Mouse (Mus musculus) adrenal gland, postnatal 14 days (tissue): Measurements from ENCODE around the gene Lonp2. TPM values are rescaled to one million over a fixed set of nuclear protein-coding genes. Genes with fewer than 3 reads are reported as not detected.

Source experiments
- DNase-seq: peaks from one replicate; pipeline ENCODE4 v3.0.0; 2021; ENCODE audit warnings: mixed read lengths
- total RNA-seq: library from RNA; stranded (reverse); gene quantifications from 2 replicates; pipeline ENCODE4 v1.2.3, GENCODE M21; 2021

Lonp2 gene
- total RNA-seq, 1 experiment from 2014 or later, result 136 TPM

GRCm38 (mm10) chr8:86623551-86623910, 312 bp upstream of the Lonp2 start:
- no peak for DNase-seq

GRCm38 (mm10) chr8:86624915-86625314, 1.1 kb downstream of the Lonp2 start:
- DNase-seq, result no peak

GRCm38 (mm10) chr8:86630212-86630611, 6.4 kb downstream of the Lonp2 start:
- DNase-seq, result no peak

GRCm38 (mm10) chr8:86631395-86631794, 7.6 kb downstream of the Lonp2 start:
- DNase-seq, result no peak

GRCm38 (mm10) chr8:86637826-86638225, 14.0 kb downstream of the Lonp2 start:
- DNase-seq, result no peak

- no peak for DNase-seq
Observed at GRCm38 (mm10) chr8:86638981-86639380, 15.1 kb downstream of the Lonp2 start.

GRCm38 (mm10) chr8:86642682-86643081, 18.8 kb downstream of the Lonp2 start:
- DNase-seq, result no peak

- no peak for DNase-seq
Observed at GRCm38 (mm10) chr8:86644661-86645060, 20.8 kb downstream of the Lonp2 start.

GRCm38 (mm10) chr8:86647771-86648170, 23.9 kb downstream of the Lonp2 start:
- no peak for DNase-seq

- DNase-seq, result no peak
Observed at GRCm38 (mm10) chr8:86651416-86651815, 27.6 kb downstream of the Lonp2 start.

GRCm38 (mm10) chr8:86652546-86652945, 28.7 kb downstream of the Lonp2 start:
- DNase-seq, result no peak

- DNase-seq, result no peak
Observed at GRCm38 (mm10) chr8:86654578-86654977, 30.7 kb downstream of the Lonp2 start.

GRCm38 (mm10) chr8:86668750-86669149, 44.9 kb downstream of the Lonp2 start:
- DNase-seq, result peak; percentile 24

GRCm38 (mm10) chr8:86669259-86669658, 45.4 kb downstream of the Lonp2 start:
- no peak for DNase-seq

GRCm38 (mm10) chr8:86686629-86687028, 62.8 kb downstream of the Lonp2 start:
- DNase-seq, result no peak

- no peak for DNase-seq
Observed at GRCm38 (mm10) chr8:86692107-86692506, 68.3 kb downstream of the Lonp2 start.

GRCm38 (mm10) chr8:86694011-86694410, 70.2 kb downstream of the Lonp2 start:
- no peak for DNase-seq

GRCm38 (mm10) chr8:86695703-86696102, 71.9 kb downstream of the Lonp2 start:
- no peak for DNase-seq

GRCm38 (mm10) chr8:86698811-86699421, 75.1 kb downstream of the Lonp2 start:
- peak; percentile 54 for DNase-seq

GRCm38 (mm10) chr8:86699471-86699870, 75.6 kb downstream of the Lonp2 start:
- no peak for DNase-seq

GRCm38 (mm10) chr8:86702453-86702852, 78.6 kb downstream of the Lonp2 start:
- no peak for DNase-seq

GRCm38 (mm10) chr8:86705317-86705716, 81.5 kb downstream of the Lonp2 start:
- DNase-seq, result no peak

GRCm38 (mm10) chr8:86706756-86707155, 82.9 kb downstream of the Lonp2 start:
- no peak for DNase-seq

GRCm38 (mm10) chr8:86707873-86708272, 84.0 kb downstream of the Lonp2 start:
- no peak for DNase-seq

- DNase-seq, result no peak
Observed at GRCm38 (mm10) chr8:86712594-86712993, 88.8 kb downstream of the Lonp2 start.
